Mouse (Mus musculus) urinary bladder, postnatal 0 days (tissue): ENCODE results near the gene Emc6. TPM values are rescaled to one million over a fixed set of nuclear protein-coding genes. Genes with fewer than 3 reads are reported as not detected.

Source experiments
- polyA plus RNA-seq: library from polyadenylated mRNA; unstranded; fragments of >200 nt; fragmentation: Nextera tagmentation; extraction: Ambion mirVana; gene quantifications from 2 replicates; pipeline ENCODE4 v1.2.1, GENCODE M21; 2015

Emc6 gene
- polyA plus RNA-seq: 102 and 107 TPM in 2 replicates

DNA sequence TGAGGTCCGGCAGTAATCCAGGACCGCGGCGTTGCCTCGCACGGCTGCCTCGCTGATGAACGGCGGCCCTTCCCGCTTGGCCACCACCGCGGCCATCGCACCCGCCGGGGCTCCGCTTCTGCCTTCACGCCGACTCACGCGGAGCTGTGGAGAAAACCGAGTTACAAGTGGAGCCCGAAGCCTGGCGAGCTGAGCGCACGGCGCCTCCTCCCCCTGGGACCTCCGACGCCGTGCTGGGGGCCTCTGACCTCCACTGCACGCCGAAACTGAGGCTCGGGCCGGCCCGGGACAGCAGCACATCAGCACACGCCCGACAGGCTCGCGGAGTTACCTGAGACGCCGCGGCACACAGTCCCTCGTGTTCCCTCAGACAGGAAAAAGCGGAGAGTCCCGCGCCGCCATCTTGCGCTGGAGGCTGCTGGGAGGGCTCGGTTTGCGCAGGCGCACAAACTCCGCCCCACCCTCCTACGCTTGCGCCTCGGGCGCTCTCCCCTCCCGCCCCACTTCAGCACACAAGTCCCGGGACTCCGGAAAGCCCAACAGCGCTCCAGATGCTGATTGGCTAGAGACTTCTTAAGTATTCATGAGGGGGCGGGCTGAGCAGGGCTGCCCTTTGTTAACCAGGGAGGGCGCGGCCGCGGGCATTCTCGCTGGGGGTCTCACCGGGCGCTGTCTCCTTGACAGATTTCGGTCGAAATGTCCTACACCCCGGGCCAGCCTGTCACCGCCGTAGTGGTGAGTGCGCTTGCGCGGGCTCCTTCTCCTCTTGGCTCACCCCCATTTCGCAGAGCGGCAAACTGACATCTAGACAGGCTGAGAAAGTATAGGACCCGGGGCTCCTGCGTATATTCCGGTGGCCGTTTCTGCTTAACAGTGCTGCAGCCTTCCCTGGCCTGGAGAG, at the start of gene Emc6, which contains the start of gene Tax1bp3:
Emc6 (minus strand) TSS at position 430 of the 901 bp plus-strand sequence.
Tax1bp3 (plus strand) TSS at position 476 of the 901 bp plus-strand sequence.

DNA sequence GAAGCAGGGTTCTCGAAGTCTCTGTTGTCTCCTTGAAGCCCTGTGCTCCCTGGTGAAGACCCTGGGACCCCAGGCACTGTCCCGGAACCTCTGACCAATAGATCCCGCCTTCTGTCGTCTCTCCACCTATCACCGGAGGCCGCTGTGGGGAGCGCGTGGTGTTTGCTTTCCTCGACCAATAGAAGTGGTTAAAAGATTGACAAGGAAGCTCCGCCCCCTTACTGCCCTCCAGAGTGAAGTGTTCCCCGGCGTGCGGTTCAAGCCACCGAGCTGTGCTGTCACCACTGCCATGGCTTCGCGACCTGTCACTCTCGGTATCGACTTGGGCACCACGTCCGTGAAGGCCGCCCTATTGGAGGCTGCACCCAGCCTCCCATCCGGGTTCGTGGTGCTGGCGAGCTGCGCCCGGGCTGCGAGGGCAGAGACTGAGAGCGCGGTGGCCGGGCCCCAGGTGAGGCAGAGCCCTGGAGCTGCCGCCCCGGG, 22.4 kb upstream of the Emc6 start, which contains the start of gene Shpk:
Shpk (plus strand) TSS at position 231 of the 483 bp plus-strand sequence.

DNA sequence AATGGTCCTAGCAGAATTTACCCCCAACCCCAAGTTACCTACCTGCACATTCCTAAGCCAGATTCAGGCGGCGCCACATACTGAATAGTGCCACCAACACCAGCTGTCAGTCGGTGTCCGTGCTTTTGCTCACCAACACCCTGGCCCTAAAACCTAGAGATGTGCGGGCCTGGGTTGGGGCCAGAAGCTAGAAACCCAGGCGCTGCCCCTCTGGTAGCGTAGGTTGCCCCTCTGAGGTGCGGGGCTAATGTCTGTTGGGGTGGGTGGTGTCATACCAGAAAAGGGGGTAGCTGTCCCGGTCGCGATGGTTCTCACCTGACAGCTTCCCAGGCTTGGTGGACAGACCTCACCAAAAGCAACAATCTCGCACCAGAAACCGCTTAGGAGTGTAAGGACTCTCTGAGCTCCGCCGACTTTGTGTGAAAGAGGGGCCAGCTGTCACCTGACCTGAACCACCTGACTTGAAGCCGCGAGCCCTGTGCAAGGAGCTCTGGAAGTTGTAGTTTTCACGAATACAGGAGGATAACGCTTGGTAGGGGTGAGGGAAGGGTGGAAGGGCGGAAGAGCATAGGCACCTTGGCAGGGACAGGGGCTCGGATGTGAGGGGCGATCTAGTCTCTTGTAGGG, 21.9 kb upstream of the Emc6 start, which contains the start of gene Ctns:
Ctns (minus strand) TSS at position 440 of the 627 bp plus-strand sequence.

DNA sequence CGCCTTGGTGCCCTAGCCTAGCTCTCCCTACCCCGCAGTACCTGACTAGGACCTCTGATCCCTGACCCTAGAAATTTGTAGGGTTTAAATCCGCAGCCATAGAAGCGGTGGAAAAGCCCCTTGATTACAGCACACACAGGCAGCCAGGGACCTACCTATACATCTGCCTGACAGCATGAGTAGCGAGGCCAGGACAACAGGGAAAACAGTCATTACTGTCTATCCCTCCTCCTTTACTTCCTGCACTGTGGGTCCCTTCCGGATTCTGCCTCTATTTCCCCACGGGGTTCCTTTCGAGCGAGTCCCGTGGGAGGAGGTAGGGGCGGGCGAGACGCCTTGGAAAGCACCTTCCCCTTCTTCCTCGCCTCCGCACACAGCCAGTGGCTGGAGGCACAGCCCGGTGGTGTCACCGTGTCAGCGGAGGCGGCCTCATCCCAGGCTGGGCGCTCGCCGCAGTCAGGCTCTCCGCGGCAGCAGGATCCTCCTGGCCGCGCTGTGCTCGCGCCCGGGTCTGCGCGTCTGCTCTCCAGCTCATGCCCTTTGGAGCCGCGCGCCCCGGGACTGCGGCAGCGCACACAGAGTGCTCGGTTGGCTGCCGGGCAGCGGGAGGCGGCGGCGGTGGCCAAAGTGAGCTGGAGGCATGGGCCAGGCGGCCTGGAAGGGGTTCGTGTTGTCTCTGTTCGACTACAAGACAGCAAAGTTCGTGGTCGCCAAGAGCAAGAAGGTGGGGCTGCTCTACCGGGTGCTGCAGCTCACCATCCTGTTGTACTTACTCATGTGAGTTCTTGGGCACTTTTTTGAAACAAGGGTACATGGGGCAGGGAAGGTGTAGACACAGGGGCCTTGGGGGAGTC, 16.7 kb downstream of the Emc6 start, which contains the start of gene P2rx5:
P2rx5 (plus strand) TSS at position 465 of the 854 bp plus-strand sequence.

DNA sequence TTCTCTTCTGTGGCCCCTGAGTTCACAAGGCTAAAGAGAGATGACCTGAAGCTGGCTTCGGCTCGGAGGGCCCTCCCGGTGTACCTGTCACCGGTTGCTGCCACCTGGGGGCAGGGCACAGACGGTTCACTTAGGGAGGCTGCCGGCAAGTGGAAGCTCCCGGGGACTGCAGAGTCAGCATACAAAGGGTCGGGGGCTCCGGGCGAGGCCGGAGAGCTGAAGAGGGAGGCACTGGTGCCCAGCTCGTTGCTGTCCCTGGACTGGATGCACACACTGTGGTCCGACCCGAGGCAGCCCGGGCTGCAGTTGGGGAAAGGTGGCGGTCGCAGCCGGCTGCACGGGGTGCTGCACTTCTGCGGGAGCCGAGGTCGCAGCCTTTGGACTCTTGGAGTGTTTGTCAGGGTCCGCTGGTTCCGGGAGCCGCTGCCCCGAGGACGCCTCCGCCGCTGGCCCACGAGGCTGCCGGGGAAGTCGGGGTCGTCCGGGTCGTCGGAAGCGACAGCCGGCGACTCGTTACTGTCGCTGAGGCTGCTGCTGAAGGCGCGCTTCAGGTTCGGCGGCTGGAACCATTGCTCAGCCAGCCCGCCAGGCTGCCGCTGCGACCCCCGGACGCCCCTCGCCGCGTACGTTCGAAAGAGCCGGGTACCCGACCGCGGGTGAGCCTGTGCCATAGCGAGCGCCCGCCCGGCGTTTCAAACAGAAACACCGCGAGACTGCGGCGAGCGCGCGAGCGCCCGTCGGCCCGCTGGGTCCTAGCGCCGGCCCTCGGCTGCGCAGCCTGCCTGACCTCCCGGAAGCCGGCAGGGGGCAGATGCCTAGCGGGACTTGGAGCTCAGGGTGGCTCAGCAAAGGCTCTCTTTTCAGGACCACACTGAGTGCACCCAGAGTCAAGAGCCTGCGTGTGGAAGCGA, 39.0 kb downstream of the Emc6 start, which contains the start of gene Haspin:
Haspin (minus strand) TSS at position 704 of the 911 bp plus-strand sequence.

Other genes starting within 250 kb of the Emc6 start
- 7.0 and 7.7 TPM in 2 replicates for gene Atp2a3, start 215.9 kb downstream of the Emc6 start, polyA plus RNA-seq
- 446 and 462 TPM in 2 replicates for gene P2rx1, start 177.9 kb downstream of the Emc6 start, polyA plus RNA-seq
- gene Camkk1, start 158.0 kb downstream of the Emc6 start, polyA plus RNA-seq: 9.4 TPM in 2 replicates
- 4.7 and 6.2 TPM in 2 replicates for gene Ncbp3, start 129.3 kb downstream of the Emc6 start, polyA plus RNA-seq
- gene Itgae, start 86.5 kb downstream of the Emc6 start, polyA plus RNA-seq: 0.05 and 0.11 TPM in 2 replicates
- gene Haspin, start 38.7 kb downstream of the Emc6 start, polyA plus RNA-seq: 2.3 and 3.7 TPM in 2 replicates
- 0.54 and 0.60 TPM in 2 replicates for gene P2rx5, start 16.6 kb downstream of the Emc6 start, polyA plus RNA-seq
- gene Tax1bp3, start within 50 bp of the Emc6 start, polyA plus RNA-seq: 182 and 189 TPM in 2 replicates
- gene Ctns, start 22.0 kb upstream of the Emc6 start, polyA plus RNA-seq: 20.1 and 20.7 TPM in 2 replicates
- 3.7 and 4.0 TPM in 2 replicates for gene Shpk, start 22.4 kb upstream of the Emc6 start, polyA plus RNA-seq
- not detected in 2 replicates for gene Trpv1, start 57.3 kb upstream of the Emc6 start, polyA plus RNA-seq
- 0.05 TPM in 2 replicates for gene Trpv3, start 90.4 kb upstream of the Emc6 start, polyA plus RNA-seq
- 3.1 TPM in 2 replicates for gene Aspa, start 152.6 kb upstream of the Emc6 start, polyA plus RNA-seq
- gene Gm49340, start 152.7 kb upstream of the Emc6 start, polyA plus RNA-seq: not detected in 2 replicates
- 0.10 TPM in 1 of 2 replicates, not detected in the other for gene Spata22, start 152.7 kb upstream of the Emc6 start, polyA plus RNA-seq
- gene Olfr20, start 173.7 kb upstream of the Emc6 start, polyA plus RNA-seq: not detected in 2 replicates
- not detected in 2 replicates for gene Olfr376, start 194.2 kb upstream of the Emc6 start, polyA plus RNA-seq
- gene Olfr1, start 222.6 kb upstream of the Emc6 start, polyA plus RNA-seq: not detected in 2 replicates